Mouse (Mus musculus) heart, adult 11 months (tissue): ENCODE measurements at regions not wholly inside any gene's neighbourhood (a gene's known extent, or its start where the extent isn't known, plus 50 kb on each side); places are given as distances from the start of the nearest gene placed in this dataset.

Experiments
- DNase-seq: peaks from one replicate; pipeline ENCODE4 v3.0.0; 2022

DNA sequence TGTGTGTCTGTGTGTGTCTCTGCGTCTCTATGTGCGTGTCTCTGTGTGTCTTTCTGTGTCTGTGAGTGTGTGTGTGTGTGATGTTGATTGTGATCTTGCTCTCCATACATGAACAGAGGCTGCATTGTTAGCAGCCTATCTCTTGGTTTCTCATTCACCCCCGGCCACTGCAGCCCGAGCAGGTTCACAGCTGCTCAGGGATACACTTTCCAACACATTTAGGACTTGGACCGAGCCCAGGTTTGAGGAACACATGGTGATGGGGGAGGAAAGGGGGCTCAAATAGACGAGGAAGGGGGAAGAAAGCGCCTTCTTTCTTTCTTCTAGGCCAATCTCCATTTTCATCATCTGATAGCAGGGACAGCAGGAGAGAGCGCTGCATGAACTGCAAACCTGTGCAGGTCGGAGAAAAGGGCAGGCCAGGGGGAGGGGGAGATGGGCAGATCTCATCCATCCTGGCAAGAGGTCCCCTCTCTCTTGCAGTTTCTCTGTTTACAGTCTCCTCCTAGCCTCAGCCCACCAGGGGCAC lies 123.2 kb downstream of the Zfp36l1 start:
- DNase-seq, result peak; percentile 89

DNA sequence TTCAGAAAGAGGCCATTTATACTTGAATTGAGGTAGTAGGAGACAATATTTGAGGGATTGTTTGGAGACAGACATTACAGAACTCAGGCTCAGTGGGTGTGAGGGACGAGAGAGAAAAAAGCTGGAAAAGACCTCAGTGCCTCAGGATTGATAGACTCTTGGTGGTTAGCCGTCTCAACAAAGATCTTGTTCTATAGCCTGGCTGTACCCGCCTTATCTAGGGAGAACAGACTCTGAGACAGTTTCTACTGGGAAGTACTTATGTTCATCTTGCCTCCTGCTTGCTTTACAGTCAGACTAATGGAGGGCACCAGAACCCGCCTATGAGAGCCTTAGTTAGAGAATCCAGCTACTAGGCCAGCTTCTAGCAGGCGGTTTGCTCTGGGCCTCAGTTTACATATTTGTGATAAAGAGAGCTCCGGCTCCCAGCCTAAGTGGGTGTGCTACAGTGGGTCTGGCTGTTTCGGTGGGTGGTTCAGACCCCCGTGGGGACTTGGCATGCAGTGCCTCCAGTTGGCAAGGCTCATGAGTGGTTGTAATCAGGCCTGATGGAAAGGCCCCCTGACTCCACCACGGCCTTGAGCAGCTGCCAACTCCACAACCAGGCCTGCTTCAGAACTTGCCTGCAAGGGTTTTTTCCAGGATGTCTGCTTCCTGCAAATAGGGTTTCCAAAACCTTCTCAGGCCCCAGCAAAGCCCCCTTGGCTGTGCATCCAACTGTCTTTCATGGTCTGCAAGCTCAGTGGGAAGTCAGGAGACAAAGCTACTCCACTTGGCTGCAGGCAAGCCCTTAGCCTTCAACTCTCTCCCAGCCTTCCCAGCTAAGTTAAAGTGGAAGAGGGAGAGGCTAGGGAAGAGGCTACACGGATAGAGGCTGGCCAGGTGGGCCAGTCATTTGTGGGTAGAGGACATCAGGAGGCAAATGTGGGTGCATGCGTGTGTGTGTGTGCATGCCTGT lies 124.1 kb downstream of the Zfp36l1 start:
- DNase-seq, result peak; percentile 92

DNA sequence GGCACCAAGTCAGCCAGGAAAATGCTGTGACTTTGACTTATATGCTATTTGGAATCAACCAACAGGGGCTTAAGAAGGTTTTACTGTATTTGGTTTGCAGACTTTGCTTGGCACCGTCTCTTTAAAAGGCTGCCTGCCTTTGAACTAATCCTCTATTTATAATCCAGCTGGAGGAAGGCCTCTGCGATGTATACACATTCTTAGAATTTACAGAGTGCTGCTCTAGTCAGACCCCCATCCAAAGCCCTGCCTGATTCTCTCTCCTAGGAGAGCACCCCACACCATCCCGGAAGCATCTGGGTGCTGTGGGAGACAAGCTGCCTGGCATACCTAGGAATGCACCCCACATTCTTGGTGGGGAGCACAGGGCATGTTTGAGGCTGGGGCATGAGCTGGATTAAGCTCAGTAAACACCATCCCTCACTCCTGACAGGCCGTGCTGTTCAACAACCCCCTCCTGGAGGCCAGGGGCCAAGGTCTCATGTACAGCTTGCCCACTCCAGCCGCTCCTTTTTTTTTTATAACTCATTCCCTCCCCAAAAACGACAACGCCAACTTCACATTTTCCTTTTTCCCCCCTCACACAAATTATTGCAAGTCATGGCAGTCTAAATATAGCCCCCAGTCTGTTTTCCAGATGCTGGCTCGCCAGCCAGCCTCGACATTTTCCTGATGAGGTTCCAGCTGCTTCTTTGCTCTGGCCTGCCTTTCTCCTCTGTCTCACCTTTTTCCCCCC lies 126.4 kb downstream of the Zfp36l1 start:
- peak; percentile 95 for DNase-seq

GRCm38 (mm10) chr12:79984985-79985747 lies 127.6 kb downstream of the Zfp36l1 start:
- DNase-seq, result peak; percentile 91

- peak; percentile 79 for DNase-seq
Measured at GRCm38 (mm10) chr12:79984025-79984790, 128.6 kb downstream of the Zfp36l1 start.

DNA sequence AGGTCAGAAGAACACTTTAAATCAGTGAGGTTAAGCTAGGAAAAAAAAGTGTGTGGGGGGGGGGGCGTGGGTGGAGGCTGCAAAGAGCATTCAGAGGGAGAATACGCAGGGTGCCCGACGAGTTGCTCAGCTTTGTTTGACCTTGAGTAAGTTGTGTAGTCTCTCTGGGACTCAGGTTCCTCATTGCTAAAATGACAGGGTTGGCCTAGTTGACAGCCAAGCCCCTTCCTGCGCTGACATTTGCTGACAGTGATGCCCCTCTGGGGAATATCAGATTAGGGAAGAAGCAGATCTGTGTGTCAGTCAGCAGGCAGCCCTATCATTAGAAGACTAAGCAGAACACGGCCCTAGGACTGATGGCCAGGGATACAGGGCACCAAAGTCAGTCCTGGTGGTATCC lies 129.6 kb downstream of the Zfp36l1 start:
- peak; percentile 90 for DNase-seq

GRCm38 (mm10) chr12:79982497-79982896 lies 130.3 kb downstream of the Zfp36l1 start:
- peak; percentile 52 for DNase-seq

GRCm38 (mm10) chr12:79980711-79981110 lies 132.1 kb downstream of the Zfp36l1 start:
- no peak for DNase-seq

- peak; percentile 65 for DNase-seq
Measured at GRCm38 (mm10) chr12:79977136-79977535, 135.7 kb downstream of the Zfp36l1 start.

- peak; percentile 90 for DNase-seq
Measured at GRCm38 (mm10) chr12:79975466-79976239, 137.2 kb downstream of the Zfp36l1 start.

DNA sequence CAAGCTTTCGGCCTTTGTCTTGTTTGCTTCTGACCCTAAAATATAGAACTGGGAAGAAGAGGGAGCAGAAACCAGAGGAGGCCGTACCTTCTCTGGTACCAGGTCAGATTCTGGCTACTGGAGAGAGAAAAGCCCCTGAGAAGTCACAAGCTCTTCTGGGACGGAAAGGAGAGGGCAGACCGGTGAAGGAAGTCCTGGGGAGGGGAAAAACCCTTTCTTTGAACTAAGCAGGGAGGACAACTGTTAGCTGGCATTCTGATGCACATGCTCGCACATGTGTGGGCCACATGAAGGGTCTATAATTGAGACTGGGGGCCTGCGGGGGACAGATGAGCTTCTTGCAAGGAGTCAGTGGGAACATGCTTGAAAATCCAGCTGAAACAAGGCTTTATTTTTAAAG lies 137.8 kb downstream of the Zfp36l1 start:
- no peak for DNase-seq

- peak; percentile 98 for DNase-seq
Measured at GRCm38 (mm10) chr12:79974530-79974929, 138.3 kb downstream of the Zfp36l1 start.

GRCm38 (mm10) chr12:79973566-79974230 lies 139.1 kb downstream of the Zfp36l1 start:
- DNase-seq, result peak; percentile 90

DNA sequence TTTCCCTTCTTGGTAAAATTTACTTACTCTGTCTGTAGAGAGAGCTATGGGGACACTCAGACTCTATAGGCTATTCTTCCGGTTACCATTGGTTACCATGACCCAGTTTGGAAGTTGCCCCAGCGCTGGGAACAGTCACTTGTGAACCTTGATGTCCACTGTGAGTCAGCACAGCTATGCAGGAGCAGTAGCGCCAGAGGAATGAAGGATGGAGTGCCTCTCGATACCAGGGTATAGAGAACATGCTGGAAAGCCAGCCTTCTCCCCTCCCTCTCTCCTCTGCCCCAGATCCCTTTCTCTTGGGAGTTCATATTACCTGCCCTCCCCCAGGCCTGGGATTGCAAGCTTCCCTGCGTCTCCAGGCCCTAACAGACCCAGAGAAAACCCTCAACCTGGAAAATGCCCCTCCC lies 141.8 kb downstream of the Zfp36l1 start:
- peak; percentile 91 for DNase-seq

DNA sequence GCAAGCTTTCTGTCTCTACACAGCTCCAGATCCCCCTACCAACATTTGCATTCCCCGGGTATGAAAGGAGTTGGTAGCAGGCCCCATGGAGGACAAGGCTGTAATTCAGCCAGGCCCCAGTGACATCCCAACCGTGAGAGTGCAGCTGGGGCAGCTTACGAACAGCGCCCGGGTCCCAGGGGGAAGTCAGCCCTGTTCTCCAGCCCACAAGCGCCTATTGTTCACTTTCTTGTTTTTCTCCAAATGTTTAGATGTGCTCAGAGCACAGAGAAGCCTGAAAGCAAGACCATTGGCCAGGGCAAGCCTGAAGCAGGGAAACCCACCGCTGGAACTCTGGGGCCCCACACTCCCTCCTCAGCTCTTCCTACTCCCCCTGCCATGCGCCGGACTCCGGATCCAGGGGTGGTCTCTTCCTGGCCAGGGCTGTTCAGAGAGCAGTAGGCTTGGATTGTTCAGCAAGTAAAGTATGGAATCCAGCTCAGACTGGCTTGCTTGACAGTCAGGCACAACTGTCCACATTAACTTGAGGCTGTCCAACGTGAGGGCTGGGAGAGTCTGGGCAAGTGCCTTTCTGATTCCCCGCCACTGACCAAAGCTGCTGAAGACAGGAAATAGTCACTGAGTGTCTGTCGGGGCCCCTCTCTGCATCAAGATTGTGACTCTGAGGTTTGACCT lies 142.4 kb downstream of the Zfp36l1 start:
- peak; percentile 97 for DNase-seq

- DNase-seq, result peak; percentile 97
Measured at GRCm38 (mm10) chr12:79969346-79970226, 143.2 kb downstream of the Zfp36l1 start.

DNA sequence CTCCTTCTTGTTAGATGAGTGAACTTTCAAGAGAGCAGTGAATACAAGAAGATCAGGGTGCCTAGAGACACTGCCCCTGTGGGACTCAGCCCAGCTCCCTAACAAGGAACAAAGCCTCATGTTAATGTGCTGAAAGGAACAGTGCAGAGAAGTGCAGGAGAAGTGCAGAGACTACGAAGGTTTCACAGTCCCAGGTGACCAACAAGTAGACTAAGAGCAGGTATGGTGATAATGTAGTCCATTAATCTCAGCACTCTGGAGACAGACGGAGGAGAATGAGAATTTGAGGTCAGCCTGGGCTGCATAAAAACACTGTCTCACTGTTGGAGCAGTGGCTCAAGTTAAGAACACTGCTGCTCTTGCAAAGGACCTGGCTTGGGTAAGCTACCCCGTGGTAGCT lies 144.1 kb downstream of the Zfp36l1 start:
- DNase-seq, result peak; percentile 92

GRCm38 (mm10) chr12:79967491-79968255 lies 145.1 kb downstream of the Zfp36l1 start:
- peak; percentile 94 for DNase-seq
